Mouse (Mus musculus) cerebellum, adult 2 months (tissue): ENCODE measurements at regions not wholly inside any gene's neighbourhood (a gene's known extent, or its start where the extent isn't known, plus 50 kb on each side); places are given as distances from the start of the nearest gene placed in this dataset.

Experiments used
- DNase-seq, 2 experiments: peaks; one replicate each; pipeline ENCODE4 v3.0.0; 2021
- H3K27ac ChIP-seq: fragments of 200-500 bp; 2 replicates; pipeline ENCODE4 v1.5.1; 2012; ENCODE audit warnings: low read length, control low read depth, inconsistent platforms; ENCODE audit not compliant: insufficient read depth
- H3K27me3 ChIP-seq: fragments of 200-500 bp; 2 replicates; pipeline ENCODE4 v1.6.1; 2012; ENCODE audit warnings: inconsistent platforms, mild to moderate bottlenecking, low read length, moderate library complexity; ENCODE audit not compliant: control insufficient read depth, insufficient read depth
- H3K4me1 ChIP-seq: fragments of 200-500 bp; 2 replicates; pipeline ENCODE4 v1.6.1; 2011; ENCODE audit warnings: low read length; ENCODE audit not compliant: control insufficient read depth, insufficient read depth
- H3K4me3 ChIP-seq: fragments of 200-500 bp; replicated peaks from 2 replicates; pipeline ENCODE3; 2011; ENCODE audit warnings: mild to moderate bottlenecking, low read depth, low read length, control low read depth; ENCODE audit not compliant: insufficient read depth
- CTCF ChIP-seq: fragments of 200-500 bp; IDR thresholded peaks from 2 replicates; pipeline ENCODE4 v1.5.1; 2011; ENCODE audit warnings: low read depth, mild to moderate bottlenecking, control low read depth, low read length, moderate library complexity, borderline replicate concordance; ENCODE audit not compliant: insufficient read depth
- POLR2A ChIP-seq: fragments of 200-500 bp; IDR thresholded peaks from 2 replicates; pipeline ENCODE4 v1.6.1; 2011; ENCODE audit warnings: low read length, control low read depth, borderline replicate concordance; ENCODE audit not compliant: insufficient read depth
- WGBS: fragments of 180-500 bp; shearing (Covaris S2); methylation state at CpG from one replicate; pipeline ENCODE4 v1.1.7; 2018; 5-methylcytosine and 5-hydroxymethylcytosine counted together

GRCm38 (mm10) chr11:64369516-64369915, 65.6 kb upstream of the Hs3st3a1 start:
- DNase-seq, result no peak
- TF ChIP-seq POLR2A, result no peak
- TF ChIP-seq CTCF, result no peak
- Histone ChIP-seq H3K4me3 (no peak overlapping the region), H3K27ac (no peak overlapping the region), H3K4me1 (no peaks in the 10 kb centered on the region), H3K27me3 (no peaks in the 10 kb centered on the region)
- WGBS, result 77% methylated on average over 8 of the region's 8 CpGs

- TF ChIP-seq POLR2A (no peak), CTCF (no peak)
- Histone ChIP-seq H3K4me1 (no peaks in the 10 kb centered on the region), H3K4me3 (no peak overlapping the region), H3K27ac (no peak overlapping the region), H3K27me3 (no peaks in the 10 kb centered on the region)
- WGBS, result 71% methylated on average over 11 of the region's 11 CpGs
- DNase-seq, result no peak
These were observed 99.7 kb upstream of the Hs3st3a1 start for GRCm38 (mm10) chr11:64335456-64335855.

GRCm38 (mm10) chr11:64332406-64332805, 102.7 kb upstream of the Hs3st3a1 start:
- Histone ChIP-seq H3K4me1 (no peaks in the 10 kb centered on the region), H3K27ac (no peak overlapping the region), H3K4me3 (no peak overlapping the region), H3K27me3 (no peaks in the 10 kb centered on the region; the same call in 1 of the 2 replicates)
- no peak for TF ChIP-seq CTCF
- no peak for TF ChIP-seq POLR2A
- no peak for DNase-seq
- 80% methylated on average over 7 of the region's 7 CpGs for WGBS

GRCm38 (mm10) chr11:64331811-64332210, 103.3 kb upstream of the Hs3st3a1 start:
- 90% methylated on average over 5 of the region's 5 CpGs for WGBS
- Histone ChIP-seq H3K4me3 (no peak overlapping the region), H3K27ac (no peak overlapping the region), H3K4me1 (no peaks in the 10 kb centered on the region), H3K27me3 (no peaks in the 10 kb centered on the region; the same call in 1 of the 2 replicates)
- no peak for DNase-seq
- TF ChIP-seq CTCF, result no peak
- no peak for TF ChIP-seq POLR2A

- DNase-seq, result no peak
These were observed 106.0 kb upstream of the Hs3st3a1 start for GRCm38 (mm10) chr11:64329129-64329528.

GRCm38 (mm10) chr11:64327771-64328170, 107.4 kb upstream of the Hs3st3a1 start:
- Histone ChIP-seq H3K4me3 (no peak overlapping the region), H3K27ac (no peak overlapping the region), H3K4me1 (no peaks in the 10 kb centered on the region), H3K27me3 (no peaks in the 10 kb centered on the region; the same call in 1 of the 2 replicates)
- no peak for TF ChIP-seq POLR2A
- no peak for TF ChIP-seq CTCF
- DNase-seq, result no peak
- WGBS, result 63% methylated on average over 3 of the region's 3 CpGs

More at GRCm38 (mm10) chr11:64329129-64329528, 106.0 kb upstream of the Hs3st3a1 start:
- Histone ChIP-seq H3K4me3 (no peak overlapping the region), H3K27ac (no peak overlapping the region), H3K4me1 (no peaks in the 10 kb centered on the region), H3K27me3 (no peaks in the 10 kb centered on the region; the same call in 1 of the 2 replicates)
- no peak for TF ChIP-seq CTCF
- no peak for TF ChIP-seq POLR2A
- 80% methylated on average over 3 of the region's 3 CpGs for WGBS

GRCm38 (mm10) chr11:64326646-64327045, 108.5 kb upstream of the Hs3st3a1 start:
- TF ChIP-seq CTCF (no peak), POLR2A (no peak)
- no peaks in the 10 kb centered on the region; the same call in 1 of the 2 replicates for H3K27me3 ChIP-seq
- no peaks in the 10 kb centered on the region for H3K4me1 ChIP-seq
- 92% methylated on average over 7 of the region's 7 CpGs for WGBS
- H3K4me3 ChIP-seq, result no peak overlapping the region
- H3K27ac ChIP-seq, result no peak overlapping the region
- no peak for DNase-seq

- Histone ChIP-seq H3K27ac (no peak overlapping the region), H3K4me3 (no peak overlapping the region), H3K4me1 (no peaks in the 10 kb centered on the region), H3K27me3 (no peaks in the 10 kb centered on the region)
- no peak for DNase-seq
- WGBS, result 84% methylated on average over 8 of the region's 8 CpGs
- no peak for TF ChIP-seq CTCF
- TF ChIP-seq POLR2A, result no peak
These were observed 113.2 kb upstream of the Hs3st3a1 start for GRCm38 (mm10) chr11:64321900-64322425.

- no peaks in the 10 kb centered on the region for H3K4me1 ChIP-seq
- WGBS, result 79% methylated on average over 6 of the region's 6 CpGs
These were observed 117.7 kb upstream of the Hs3st3a1 start for GRCm38 (mm10) chr11:64317458-64317857.

More at GRCm38 (mm10) chr11:64317458-64317857, 117.7 kb upstream of the Hs3st3a1 start:
- H3K27me3 ChIP-seq, result no peaks in the 10 kb centered on the region; the same call in 1 of the 2 replicates
- no peak for DNase-seq
- H3K4me3 ChIP-seq, result no peak overlapping the region
- H3K27ac ChIP-seq, result no peak overlapping the region
- TF ChIP-seq CTCF, result no peak
- TF ChIP-seq POLR2A, result no peak
